Mouse (Mus musculus): ENCODE results near the gene Gm2115. TPM values are rescaled to one million over a fixed set of nuclear protein-coding genes. Genes with fewer than 3 reads are reported as not detected.

Gene Gm2115
- 0.44 and 0.45 TPM in 2 replicates for polyA plus RNA-seq (2015; fragmentation: Nextera tagmentation; extraction: Ambion mirVana)

DNA sequence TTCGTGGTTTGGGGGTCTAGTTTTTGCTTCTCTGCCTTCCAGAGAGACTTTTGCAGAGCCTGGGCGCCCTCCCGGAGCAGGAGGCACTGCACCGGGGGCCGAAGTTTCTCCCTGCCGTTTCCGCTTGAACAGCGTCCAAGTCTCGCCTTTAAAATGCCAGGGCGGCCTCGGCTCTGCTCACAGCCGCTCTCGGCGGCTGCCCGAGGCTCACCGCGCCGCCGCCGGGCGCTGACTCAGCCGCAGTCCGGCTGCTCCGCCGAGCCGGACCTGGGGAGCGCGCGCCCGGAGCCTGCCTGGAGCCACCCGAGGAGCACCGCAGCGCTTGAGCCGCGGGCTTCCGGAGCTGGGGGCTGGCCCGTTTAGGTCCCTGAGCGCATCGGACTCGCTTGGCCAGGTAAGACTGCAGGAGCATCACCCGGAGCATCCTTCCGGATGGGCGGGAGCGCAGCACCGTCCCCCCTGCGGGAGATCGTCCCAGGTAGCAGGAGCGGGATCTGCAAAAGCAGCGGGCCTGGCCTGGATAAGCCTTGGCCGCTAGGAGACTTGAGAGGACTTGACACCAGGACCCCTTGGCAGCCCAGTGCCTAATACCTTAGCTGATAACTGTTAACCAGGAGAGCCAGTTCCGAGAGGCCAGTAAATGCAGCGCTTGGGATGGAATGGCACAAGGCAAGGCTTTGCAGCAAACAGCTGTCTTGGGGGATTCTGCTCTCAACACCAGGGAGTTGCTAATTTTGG lies at the start of gene Gm2115:
Gm2115 (plus strand) TSS at position 159 of the 738 bp plus-strand sequence.
- peak; percentile 69 for DNase-seq (ENCODE audit: low spot score)
- Histone ChIP-seq H3K36me3 (ENCODE audit: insufficient read depth, low read length) (no peaks in the 10 kb centered on the region), H3K9ac (replicated peaks; ENCODE audit: low read depth) (no peak within 1 kb of the TSS), H3K4me2 (replicated peaks; ENCODE audit: low read depth, low read length) (peak within 1 kb of the TSS; percentile 56), H3K27me3 (replicated peaks; ENCODE audit: insufficient read depth, low read length) (peaks cover 11% of the 10 kb centered on the region; the same call in 1 of the 2 replicates), H3K27ac (ENCODE audit: low read length) (no peak within 1 kb of the TSS), H3K4me3 (ENCODE audit: low read depth, low read length) (peak within 1 kb of the TSS; percentile 30), H3K4me1 (ENCODE audit: insufficient read depth, low read depth, low read length) (no peaks in the 10 kb centered on the region), H3K9me3 (ENCODE audit: low read length) (no peaks in the 10 kb centered on the region)
- ATAC-seq = peak; percentile 81
- no peak for TF ChIP-seq EP300 (IDR thresholded peaks at IDR 0.05)
- TF ChIP-seq CTCF (IDR thresholded peaks at IDR 0.05) = no peak
- WGBS = under 1% methylated on average over 52 of the region's 52 CpGs

DNA sequence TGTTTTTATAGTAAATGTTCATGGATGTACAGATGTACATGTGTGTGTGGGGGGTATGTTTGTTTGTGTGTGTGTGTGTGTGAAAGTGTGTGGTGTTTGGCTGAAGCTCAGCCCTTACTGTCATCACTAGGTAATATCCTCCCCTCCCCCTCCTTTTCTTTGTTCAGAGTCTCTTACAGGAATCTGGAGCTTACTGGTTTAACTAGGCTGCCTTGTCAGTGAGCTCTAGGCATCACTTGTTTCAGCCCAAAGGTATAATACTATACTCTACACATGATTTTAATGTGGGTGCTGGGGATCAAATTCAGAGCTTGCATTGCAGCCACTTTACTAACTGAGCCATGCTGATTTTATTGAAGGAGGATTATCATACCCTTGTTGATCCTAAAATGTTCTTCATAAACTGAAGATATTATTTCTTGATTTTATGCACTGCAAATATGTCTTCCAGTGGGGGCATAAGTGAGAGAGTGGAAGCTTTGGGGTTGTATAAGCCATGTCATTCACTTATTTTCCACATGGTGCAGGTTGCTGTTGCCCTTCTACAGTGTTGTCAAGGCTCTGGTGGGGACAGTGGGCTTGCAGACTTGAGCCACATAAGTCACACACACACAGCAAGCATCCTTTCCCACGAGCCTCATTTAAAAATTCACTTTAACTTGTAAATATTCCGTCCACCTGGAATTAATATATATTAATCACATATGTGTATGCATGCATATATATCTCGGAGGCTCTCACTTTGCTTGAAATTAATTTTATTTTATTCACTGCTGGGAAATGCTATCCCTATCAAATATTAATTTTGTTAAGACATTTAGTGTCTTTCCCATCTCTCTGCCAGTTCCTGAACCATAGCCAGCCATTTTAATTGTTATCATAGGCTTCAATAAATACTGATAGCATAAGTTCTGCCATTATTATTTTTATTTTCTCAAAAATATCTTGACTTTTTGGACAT lies 45.0 kb upstream of the Gm2115 start:
- 68% methylated on average over 3 of the region's 3 CpGs for WGBS
- H3K9me3 ChIP-seq (ENCODE audit: low read length) = no peaks in the 10 kb centered on the region
- no peaks in the 10 kb centered on the region for H3K4me1 ChIP-seq (ENCODE audit: insufficient read depth, low read depth, low read length)

DNA sequence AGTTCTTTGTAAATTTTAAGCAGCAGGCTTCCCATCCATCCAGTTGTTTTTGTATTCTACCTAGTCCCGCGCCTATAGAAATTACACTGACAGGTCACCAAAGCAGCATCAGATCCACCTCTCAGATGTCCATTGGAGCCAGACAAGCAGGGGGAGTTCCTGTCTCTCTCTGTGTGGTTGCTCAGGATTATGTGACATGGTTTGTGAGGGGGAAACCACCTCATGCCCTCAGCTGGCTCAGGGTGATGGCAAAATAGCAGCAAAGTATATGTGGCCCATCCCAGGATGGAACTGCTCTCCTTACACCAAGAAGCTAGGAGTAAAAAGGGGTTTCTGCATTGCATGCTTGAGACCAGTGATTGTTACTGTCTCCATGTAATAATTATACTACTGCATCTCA lies 42.3 kb upstream of the Gm2115 start:
- H3K4me3 ChIP-seq (ENCODE audit: low read depth, low read length) = no peak overlapping the region
- no peak overlapping the region for H3K9ac ChIP-seq (replicated peaks; ENCODE audit: low read depth)
- DNase-seq (ENCODE audit: low spot score) (peak; percentile 2), ATAC-seq (no peak)
- H3K9me3 ChIP-seq (ENCODE audit: low read length) = no peaks in the 10 kb centered on the region
- no peak overlapping the region for H3K4me2 ChIP-seq (replicated peaks; ENCODE audit: low read depth, low read length)
- H3K27ac ChIP-seq (ENCODE audit: low read length) = no peak overlapping the region
- no peaks in the 10 kb centered on the region for H3K36me3 ChIP-seq (ENCODE audit: insufficient read depth, low read length)
- 83% methylated on average over 2 of the region's 2 CpGs for WGBS
- H3K27me3 ChIP-seq (replicated peaks; ENCODE audit: insufficient read depth, low read length) = no peaks in the 10 kb centered on the region
- no peak for TF ChIP-seq EP300 (IDR thresholded peaks at IDR 0.05)
- no peak for TF ChIP-seq CTCF (IDR thresholded peaks at IDR 0.05)
- no peaks in the 10 kb centered on the region for H3K4me1 ChIP-seq (ENCODE audit: insufficient read depth, low read depth, low read length)

More for the DNA sequence above, 45.0 kb upstream of the Gm2115 start:
- Histone ChIP-seq H3K4me3 (ENCODE audit: low read depth, low read length) (no peak overlapping the region), H3K27me3 (replicated peaks; ENCODE audit: insufficient read depth, low read length) (no peaks in the 10 kb centered on the region), H3K4me2 (replicated peaks; ENCODE audit: low read depth, low read length) (no peak overlapping the region), H3K27ac (ENCODE audit: low read length) (no peak overlapping the region), H3K36me3 (ENCODE audit: insufficient read depth, low read length) (no peaks in the 10 kb centered on the region), H3K9ac (replicated peaks; ENCODE audit: low read depth) (no peak overlapping the region)
- no peak for ATAC-seq
- no peak for DNase-seq (ENCODE audit: low spot score)
- no peak for TF ChIP-seq CTCF (IDR thresholded peaks at IDR 0.05)
- no peak for TF ChIP-seq EP300 (IDR thresholded peaks at IDR 0.05)

DNA sequence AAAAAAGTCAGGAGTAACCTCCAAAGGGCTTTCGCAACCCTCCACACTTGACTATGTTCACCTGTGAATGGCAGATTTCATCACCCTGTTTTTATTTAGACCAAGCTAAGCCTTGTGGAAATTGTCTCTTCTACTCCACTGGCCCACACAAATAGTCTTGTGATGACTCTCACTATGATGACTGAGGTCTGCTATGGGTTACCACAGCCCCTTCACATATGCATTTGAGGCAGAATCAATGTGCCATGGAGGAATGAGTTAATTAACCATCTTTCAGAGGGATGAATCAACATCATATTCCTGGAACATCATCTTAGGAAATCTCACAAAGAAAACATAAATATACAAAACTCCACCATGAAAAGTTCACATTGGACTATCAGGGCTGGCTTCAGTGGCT lies 25.6 kb upstream of the Gm2115 start:
- no peak overlapping the region for H3K9ac ChIP-seq (replicated peaks; ENCODE audit: low read depth)
- no peak overlapping the region for H3K4me2 ChIP-seq (replicated peaks; ENCODE audit: low read depth, low read length)
- no peak overlapping the region for H3K27ac ChIP-seq (ENCODE audit: low read length)
- no peaks in the 10 kb centered on the region for H3K36me3 ChIP-seq (ENCODE audit: insufficient read depth, low read length)
- no peaks in the 10 kb centered on the region for H3K27me3 ChIP-seq (replicated peaks; ENCODE audit: insufficient read depth, low read length)
- no peaks in the 10 kb centered on the region for H3K4me1 ChIP-seq (ENCODE audit: insufficient read depth, low read depth, low read length)
- DNase-seq (ENCODE audit: low spot score) (no peak), ATAC-seq (no peak)
- TF ChIP-seq EP300 (IDR thresholded peaks at IDR 0.05) = no peak
- no peak for TF ChIP-seq CTCF (IDR thresholded peaks at IDR 0.05)
- 100% methylated on average over 1 of the region's 1 CpGs for WGBS
- no peaks in the 10 kb centered on the region for H3K9me3 ChIP-seq (ENCODE audit: low read length)
- H3K4me3 ChIP-seq (ENCODE audit: low read depth, low read length) = no peak overlapping the region

DNA sequence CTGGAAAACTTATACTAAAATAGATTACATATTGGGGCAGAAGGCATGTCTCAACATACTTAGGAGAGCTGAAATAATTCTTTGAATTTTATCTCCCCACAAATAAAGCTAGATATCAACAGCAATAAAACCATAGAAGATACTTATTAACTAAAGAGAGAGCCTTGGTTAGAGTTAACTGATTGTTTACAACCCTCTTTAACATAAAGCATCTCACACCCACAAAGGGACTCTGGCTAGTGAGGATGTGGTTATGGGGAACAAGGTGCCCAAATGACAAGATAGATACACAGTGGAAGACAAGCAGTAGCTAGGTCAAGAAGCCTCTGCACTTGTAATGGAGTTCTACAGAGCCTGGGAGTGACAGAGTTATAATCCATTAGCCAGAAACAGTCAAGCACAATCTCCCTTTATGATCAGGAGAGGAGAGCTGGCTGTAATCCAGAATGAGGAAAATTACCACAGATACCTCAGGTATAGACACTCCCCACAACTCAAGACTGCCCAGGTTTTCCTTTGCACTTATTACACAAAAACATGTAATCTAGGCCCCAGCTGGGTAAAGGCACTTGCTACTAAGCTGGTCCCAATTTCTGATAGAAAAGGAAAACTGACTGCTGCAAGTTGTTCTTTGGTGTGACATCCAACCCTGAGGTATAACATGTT lies 10.1 kb upstream of the Gm2115 start:
- DNase-seq (ENCODE audit: low spot score) (no peak), ATAC-seq (no peak)
- peaks cover 3% of the 10 kb centered on the region; the same call in 1 of the 2 replicates for H3K4me1 ChIP-seq (ENCODE audit: insufficient read depth, low read depth, low read length)
- H3K27ac ChIP-seq (ENCODE audit: low read length) = no peak overlapping the region
- H3K36me3 ChIP-seq (ENCODE audit: insufficient read depth, low read length) = no peaks in the 10 kb centered on the region
- no peaks in the 10 kb centered on the region; the same call in 1 of the 2 replicates for H3K9me3 ChIP-seq (ENCODE audit: low read length)
- no peak overlapping the region for H3K9ac ChIP-seq (replicated peaks; ENCODE audit: low read depth)
- H3K4me3 ChIP-seq (ENCODE audit: low read depth, low read length) = no peak overlapping the region
- no peaks in the 10 kb centered on the region for H3K27me3 ChIP-seq (replicated peaks; ENCODE audit: insufficient read depth, low read length)
- H3K4me2 ChIP-seq (replicated peaks; ENCODE audit: low read depth, low read length) = no peak overlapping the region
- no peak for TF ChIP-seq EP300 (IDR thresholded peaks at IDR 0.05)
- TF ChIP-seq CTCF (IDR thresholded peaks at IDR 0.05) = no peak

GRCm38 (mm10) chr7:84521329-84521728 lies 7.4 kb upstream of the Gm2115 start:
- no peak overlapping the region for H3K27ac ChIP-seq (ENCODE audit: low read length)
- ATAC-seq (no peak), DNase-seq (ENCODE audit: low spot score) (no peak)
- H3K9ac ChIP-seq (replicated peaks; ENCODE audit: low read depth) = no peak overlapping the region
- no peaks in the 10 kb centered on the region for H3K27me3 ChIP-seq (replicated peaks; ENCODE audit: insufficient read depth, low read length)
- no peak for TF ChIP-seq EP300 (IDR thresholded peaks at IDR 0.05)
- no peak for TF ChIP-seq CTCF (IDR thresholded peaks at IDR 0.05)
- WGBS = 78% methylated on average over 1 of the region's 1 CpGs
- H3K4me3 ChIP-seq (ENCODE audit: low read depth, low read length) = no peak overlapping the region
- H3K4me1 ChIP-seq (ENCODE audit: insufficient read depth, low read depth, low read length) = peaks cover 3% of the 10 kb centered on the region; the same call in 1 of the 2 replicates
- H3K36me3 ChIP-seq (ENCODE audit: insufficient read depth, low read length) = no peaks in the 10 kb centered on the region
- no peak overlapping the region for H3K4me2 ChIP-seq (replicated peaks; ENCODE audit: low read depth, low read length)
- H3K9me3 ChIP-seq (ENCODE audit: low read length) = no peaks in the 10 kb centered on the region; the same call in 1 of the 2 replicates

Measured in lung, postnatal 0 days (tissue).